ENCODE assay signal across 8 mouse cellular contexts in the genomic region with DNA sequence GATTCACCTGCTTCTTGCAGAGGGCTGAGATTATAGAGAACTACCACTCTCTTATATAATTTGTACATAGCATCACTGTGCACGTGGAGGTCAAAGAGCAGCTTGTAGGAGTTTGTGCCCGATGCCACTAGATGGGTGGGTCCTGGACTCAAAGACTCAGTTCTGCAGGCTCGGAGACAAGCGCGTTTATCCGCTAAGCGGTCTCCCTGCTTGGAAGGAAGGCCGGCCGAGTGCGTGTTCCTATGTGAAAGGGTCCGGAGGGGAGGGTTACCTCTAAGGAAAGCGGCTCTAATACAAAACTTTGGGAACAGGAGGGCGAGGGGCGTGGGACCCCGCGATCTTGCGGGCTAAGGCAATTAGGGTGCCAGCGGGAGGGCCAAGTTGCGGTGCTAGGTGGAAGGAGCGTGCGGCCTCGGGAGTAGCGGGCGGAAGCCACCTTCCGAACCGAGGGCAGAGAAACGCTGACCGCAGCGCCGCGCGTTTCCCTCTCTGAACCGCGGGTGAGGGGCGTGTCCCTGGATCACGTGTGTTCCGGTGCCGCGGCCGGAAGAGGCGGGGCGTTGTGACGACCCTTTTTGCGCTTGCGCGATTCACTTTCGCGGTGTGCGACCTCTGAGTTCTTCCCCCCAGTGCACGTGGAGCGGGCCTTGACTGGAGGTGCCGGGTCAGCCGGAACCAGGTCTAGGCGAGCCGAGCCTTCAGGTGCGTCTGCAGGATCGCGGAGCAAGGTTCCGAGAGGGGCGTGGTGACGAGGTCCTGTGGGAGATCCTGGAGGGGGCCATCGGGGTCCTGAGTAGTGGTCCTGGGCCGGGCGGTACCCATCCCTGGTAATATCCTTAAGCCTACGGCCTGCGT. TPM values are rescaled to one million over a fixed set of nuclear protein-coding genes. Genes with fewer than 3 reads are reported as not detected.
DNase-seq lines count a peak whose midpoint lies in the region; ATAC-seq and TF ChIP-seq lines count a peak whose summit lies in the region.

A gene (plus strand): TSS at position 608 of the 855 bp plus-strand sequence.

- peak; percentile 93 for DNase-seq in c-Kit-positive CD71-positive TER-119-positive erythroid progenitor cells, embryonic 14.5 days (ENCODE audit: low spot score)
- peak; percentile 90 to 91 for DNase-seq in heart, postnatal 10 days
- DNase-seq in large intestine, adult 2 months (ENCODE audit: low read depth, low spot score), result peak; percentile 65
- DNase-seq in lung, embryonic 14.5 days, result peak; percentile 99
- peak; percentile 86 for DNase-seq in thymus, adult 2 months

- intact Hi-C loops in heart, postnatal 10 days (cut with DNase I), result loop anchor here (2.0 kb wide), 1 partner anchor 35 kb away; no protein-coding TSS in a partner anchor

- TF ChIP-seq EP300 in ES-Bruce4 (IDR thresholded peaks at IDR 0.05; ENCODE audit: insufficient read depth, low read depth, low read length), result peak; percentile 71; the same call in 1 of the 2 replicates

- peak; percentile 94 for ATAC-seq in forebrain, embryonic 13.5 days
- peak; percentile 94 for ATAC-seq in lung, embryonic 14.5 days (ENCODE audit: insufficient read depth)

- no peaks in the 10 kb centered on the region for H3K9me3 ChIP-seq in ES-Bruce4 (replicated peaks; ENCODE audit: control insufficient read depth, insufficient read depth, low read length, poor library complexity, severe bottlenecking)
- H3K9me3 ChIP-seq in forebrain, embryonic 13.5 days (replicated peaks), result no peaks in the 10 kb centered on the region
- no peaks in the 10 kb centered on the region for H3K9me3 ChIP-seq in lung, embryonic 14.5 days (ENCODE audit: low read depth, low read length)

- H3K27ac ChIP-seq in ES-Bruce4 (ENCODE audit: insufficient read depth, low read length), result peak within 1 kb of the TSS; percentile 61
- peak within 1 kb of the TSS; percentile 83 for H3K27ac ChIP-seq in forebrain, embryonic 13.5 days
- H3K27ac ChIP-seq in lung, embryonic 14.5 days (ENCODE audit: low read depth), result peak within 1 kb of the TSS; percentile 87
- H3K27ac ChIP-seq in olfactory bulb, adult 2 months (ENCODE audit: insufficient read depth, low read depth, low read length), result no peak within 1 kb of the TSS; the same call in 1 of the 2 replicates
- H3K27ac ChIP-seq in thymus, adult 2 months (ENCODE audit: control insufficient read depth, insufficient read depth, low read length), result peak within 1 kb of the TSS; percentile 57

- peak; percentile 99 for TF ChIP-seq POLR2A in ES-Bruce4 (IDR thresholded peaks at IDR 0.05; ENCODE audit: insufficient read depth, low read length)
- peak; percentile 91 for TF ChIP-seq POLR2A in olfactory bulb, adult 2 months (IDR thresholded peaks at IDR 0.05; ENCODE audit: insufficient read depth, low read depth, low read length)
- TF ChIP-seq POLR2A in thymus, adult 2 months (IDR thresholded peaks at IDR 0.05; ENCODE audit: control insufficient read depth, extremely low read depth, insufficient read depth, low read length, poor library complexity), result peak; percentile 59; the same call in 1 of the 2 replicates

- H3K9ac ChIP-seq in ES-Bruce4 (ENCODE audit: low read depth, poor library complexity, severe bottlenecking), result peak within 1 kb of the TSS; percentile 84
- peak within 1 kb of the TSS; percentile 88 for H3K9ac ChIP-seq in forebrain, embryonic 13.5 days
- peak within 1 kb of the TSS; percentile 81 for H3K9ac ChIP-seq in lung, embryonic 14.5 days

- H3K36me3 ChIP-seq in ES-Bruce4 (ENCODE audit: control insufficient read depth, insufficient read depth, low read length, poor library complexity, severe bottlenecking), result peaks cover 47% of the 10 kb centered on the region
- peaks cover 75% of the 10 kb centered on the region for H3K36me3 ChIP-seq in forebrain, embryonic 13.5 days (ENCODE audit: poor library complexity, severe bottlenecking)
- peaks cover 80% of the 10 kb centered on the region for H3K36me3 ChIP-seq in lung, embryonic 14.5 days (ENCODE audit: insufficient read depth)
- H3K36me3 ChIP-seq in thymus, adult 2 months (ENCODE audit: control insufficient read depth, insufficient read depth, low read length), result peaks cover 23% of the 10 kb centered on the region

- peaks cover 1% of the 10 kb centered on the region for H3K4me1 ChIP-seq in ES-Bruce4 (ENCODE audit: control insufficient read depth, insufficient read depth, low read length)
- peaks cover 20% of the 10 kb centered on the region for H3K4me1 ChIP-seq in forebrain, embryonic 13.5 days
- no peaks in the 10 kb centered on the region for H3K4me1 ChIP-seq in lung, embryonic 14.5 days (ENCODE audit: insufficient read depth)
- H3K4me1 ChIP-seq in olfactory bulb, adult 2 months (ENCODE audit: control insufficient read depth, insufficient read depth, low read length), result 0 out of 2 replicates have a peak, but pooled peaks cover 4% of the 10 kb centered on the region
- peaks cover 13% of the 10 kb centered on the region for H3K4me1 ChIP-seq in thymus, adult 2 months (replicated peaks; ENCODE audit: control insufficient read depth, insufficient read depth, low read length)

- TF ChIP-seq CTCF in ES-Bruce4 (IDR thresholded peaks at IDR 0.05; ENCODE audit: low read depth, low read length), result no peak
- TF ChIP-seq CTCF in lung, embryonic 14.5 days (IDR thresholded peaks at IDR 0.05; ENCODE audit: low read depth), result no peak
- no peak for TF ChIP-seq CTCF in olfactory bulb, adult 2 months (IDR thresholded peaks at IDR 0.05; ENCODE audit: insufficient read depth, low read depth, low read length)
- 0 out of 2 replicates have a peak, but pooled peaks have one; percentile 37 for TF ChIP-seq CTCF in thymus, adult 2 months (IDR thresholded peaks at IDR 0.05; ENCODE audit: borderline replicate concordance, control insufficient read depth, extremely low read depth, insufficient read depth, low read length, poor library complexity)

- peak within 1 kb of the TSS; percentile 94 for H3K4me3 ChIP-seq in ES-Bruce4 (ENCODE audit: low read depth, low read length)
- H3K4me3 ChIP-seq in forebrain, embryonic 13.5 days, result peak within 1 kb of the TSS; percentile 78
- peak within 1 kb of the TSS; percentile 94 for H3K4me3 ChIP-seq in lung, embryonic 14.5 days (ENCODE audit: low read depth, low read length)
- H3K4me3 ChIP-seq in olfactory bulb, adult 2 months (ENCODE audit: insufficient read depth, low read depth, low read length), result peak within 1 kb of the TSS; percentile 75
- H3K4me3 ChIP-seq in thymus, adult 2 months (ENCODE audit: control insufficient read depth, insufficient read depth, low read length), result peak within 1 kb of the TSS; percentile 77

- under 1% methylated on average over 64 of the region's 66 CpGs for WGBS in forebrain, embryonic 13.5 days
- WGBS in large intestine, adult 2 months, result under 1% methylated on average over 66 of the region's 66 CpGs
- WGBS in lung, embryonic 14.5 days, result under 1% methylated on average over 66 of the region's 66 CpGs
- WGBS in olfactory bulb, adult 2 months, result under 1% methylated on average over 66 of the region's 66 CpGs
- under 1% methylated on average over 66 of the region's 66 CpGs for WGBS in thymus, adult 2 months

- peak within 1 kb of the TSS; percentile 96 for H3K4me2 ChIP-seq in forebrain, embryonic 13.5 days
- peak within 1 kb of the TSS; percentile 82 for H3K4me2 ChIP-seq in lung, embryonic 14.5 days

- H3K27me3 ChIP-seq in ES-Bruce4 (ENCODE audit: control insufficient read depth, insufficient read depth, low read length, poor library complexity, severe bottlenecking), result no peaks in the 10 kb centered on the region
- no peaks in the 10 kb centered on the region for H3K27me3 ChIP-seq in forebrain, embryonic 13.5 days
- H3K27me3 ChIP-seq in lung, embryonic 14.5 days (ENCODE audit: insufficient read depth, low read length), result no peaks in the 10 kb centered on the region
- H3K27me3 ChIP-seq in thymus, adult 2 months (ENCODE audit: control insufficient read depth, insufficient read depth, low read length), result no peaks in the 10 kb centered on the region

RNA-seq across cellular contexts. Expression of the gene that starts here (rescaled TPM):
- polyA plus RNA-seq in ES-Bruce4 (2011; ENCODE audit: insufficient read depth, insufficient read length, low read depth, missing spikeins), result 75.1 and 78.4 TPM in 2 replicates
- polyA plus RNA-seq in forebrain, embryonic 13.5 days (2015; fragmentation: Nextera tagmentation; extraction: Ambion mirVana), result 49.1 and 58.3 TPM in 2 replicates
- total RNA-seq in heart, postnatal 10 days (2021), result 10 to 100 TPM; 23.7 to 25.3 TPM
- polyA plus RNA-seq in large intestine, adult 2 months (2012; rRNA removed), result 17.7 and 18.4 TPM in 2 replicates
- polyA plus RNA-seq in lung, embryonic 14.5 days (2014; fragmentation: Nextera tagmentation; extraction: Ambion mirVana), result 58.5 and 70.6 TPM in 2 replicates
- polyA plus RNA-seq in olfactory bulb, adult 2 months (2012; ENCODE audit: insufficient read depth, insufficient read length, low replicate concordance, missing spikeins), result not detected in 2 replicates
- 26.4 and 28.6 TPM in 2 replicates for polyA plus RNA-seq in thymus, adult 2 months (2012; rRNA removed)

Comparison
In these comparisons a context has a peak if more than half of its experiments do, and no peak if none do; other contexts are left out.
1. RNA of the gene that starts here (polyA plus RNA-seq): 75.1 to 78.4 TPM in ES-Bruce4, 58.5 to 70.6 TPM in lung, embryonic 14.5 days, 49.1 to 58.3 TPM in forebrain, embryonic 13.5 days, 26.4 to 28.6 TPM in thymus, adult 2 months and 17.7 to 18.4 TPM in large intestine, adult 2 months; not detected in olfactory bulb, adult 2 months; every median in the first group is over 10 times any median in the second.
2. Peak in every context shown above with its lines, with median percentiles within 50 percentile points of each other: H3K4me3 ChIP-seq, H3K9ac ChIP-seq, POLR2A ChIP-seq and DNase-seq.